Mouse (Mus musculus) ES-Bruce4 (cell line): Measurements from ENCODE around the gene 1700057G04Rik.

Experiments
- CTCF ChIP-seq: IDR thresholded peaks from one replicate; pipeline ENCODE4 v1.8.1; 2011; ENCODE audit warnings: low read depth, low read length
- EP300 ChIP-seq: IDR thresholded peaks from 2 replicates; pipeline ENCODE4 v1.6.1; 2011; ENCODE audit warnings: low read depth, low read length; ENCODE audit not compliant: insufficient read depth
- POLR2A ChIP-seq: IDR thresholded peaks from one replicate; pipeline ENCODE4 v1.8.1; 2011; ENCODE audit warnings: low read length; ENCODE audit not compliant: insufficient read depth

DNA sequence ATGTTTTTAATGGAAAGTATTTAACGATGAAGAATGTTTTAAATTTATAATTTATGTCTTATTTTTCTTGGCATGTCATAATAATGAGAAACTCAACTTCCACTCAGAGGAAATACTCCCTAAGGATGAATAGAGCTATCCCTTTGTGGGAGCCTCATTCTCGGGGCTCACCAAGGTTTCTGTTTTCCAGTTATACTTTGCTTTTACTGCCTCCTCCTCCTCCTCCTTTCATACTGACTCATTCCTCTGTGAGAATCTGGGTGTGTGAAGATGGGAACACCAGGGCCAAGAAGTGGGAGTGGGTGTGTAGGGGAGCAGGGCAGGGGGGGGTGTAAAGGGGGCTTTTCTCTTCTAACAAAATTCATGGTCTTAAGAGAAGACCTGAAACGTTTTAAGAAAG lies 16.3 kb upstream of the 1700057G04Rik start:
- TF ChIP-seq EP300 (no peak), CTCF (no peak), POLR2A (no peak)
